Mouse (Mus musculus) urinary bladder, postnatal 4 days (tissue): ENCODE measurements around the gene Pdpk1.
"Not testable (repeated sequence)": the region's sequence is repeated elsewhere in the genome, so short reads cannot be mapped to it uniquely, and the experiment has no call there.

Experiments
- DNase-seq, 2 experiments: peaks; one replicate each; pipeline ENCODE4 v3.0.0; 2021 to 2022; ENCODE audit warnings: low spot score in 2 of 2

The Pdpk1 gene

DNA sequence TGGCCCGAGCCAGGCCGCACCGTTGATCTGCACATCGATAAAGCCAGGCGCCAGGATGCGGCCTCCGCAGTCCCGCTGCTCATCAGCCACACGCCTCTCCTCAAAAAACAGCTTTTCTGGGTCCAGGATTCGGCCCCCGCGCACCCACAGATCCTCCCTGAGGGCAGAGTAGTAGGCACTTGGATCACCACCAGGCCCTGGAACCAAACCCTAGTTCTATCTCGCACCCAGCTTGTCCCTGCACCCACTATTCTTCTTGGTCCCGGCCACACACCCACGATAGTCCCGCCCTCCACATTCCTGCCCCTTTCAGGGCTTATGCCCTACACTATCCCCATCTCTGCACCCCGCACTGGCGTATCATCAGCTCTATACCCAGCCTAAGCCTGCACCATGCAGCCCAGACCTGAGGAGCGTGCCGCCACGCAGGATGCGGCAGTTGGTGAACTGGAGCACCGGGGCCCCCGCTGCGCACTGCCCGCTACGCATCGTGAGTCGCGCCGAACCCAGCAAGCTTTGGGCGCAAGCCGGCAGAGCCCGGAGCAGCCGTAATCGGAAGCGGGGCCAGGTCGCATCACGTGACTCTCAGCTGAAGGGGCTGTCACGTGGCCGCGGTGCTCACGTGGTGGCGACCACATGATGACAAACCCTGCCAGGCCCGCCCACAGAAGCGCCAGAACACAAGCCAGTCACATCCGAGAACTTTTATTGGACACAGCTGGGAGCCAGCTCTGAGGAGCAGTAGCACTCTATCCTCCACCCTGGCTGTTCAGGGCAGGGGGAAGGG, 12.6 kb upstream of the Pdpk1 start, which contains the start of gene Amdhd2:
Gene Amdhd2, minus strand, starts transcription at position 591 of the 787 bp plus-strand sequence.
- peak; percentile 95 to 99 for DNase-seq

- DNase-seq, result no peak
These were observed 12.0 kb upstream of the Pdpk1 start for GRCm38 (mm10) chr17:24162584-24163175.

- DNase-seq, result no peak
These were observed 10.7 kb upstream of the Pdpk1 start for GRCm38 (mm10) chr17:24161466-24161865.

DNA sequence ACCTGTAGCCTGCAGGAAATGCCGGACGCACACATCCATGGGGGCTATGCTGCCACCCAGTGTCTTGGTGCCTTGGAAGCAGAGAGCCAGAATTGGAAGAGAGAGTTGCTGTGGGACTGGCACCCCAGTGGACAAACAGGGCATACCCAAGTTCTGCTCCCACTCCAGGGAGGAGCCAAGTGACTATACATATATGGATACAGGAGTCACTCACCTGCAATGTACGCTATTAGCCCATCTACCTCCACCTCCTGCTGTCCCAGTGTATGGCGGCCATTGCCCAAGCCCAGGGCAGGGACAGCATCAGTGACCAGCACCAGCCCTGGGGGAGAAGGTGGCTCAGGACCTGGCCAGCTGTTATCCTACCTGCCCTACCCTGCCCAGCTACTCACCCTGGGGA, 6.8 kb upstream of the Pdpk1 start:
- DNase-seq, result no peak

- DNase-seq, result no peak
These were observed 6.4 kb upstream of the Pdpk1 start for GRCm38 (mm10) chr17:24157121-24157520.

DNA sequence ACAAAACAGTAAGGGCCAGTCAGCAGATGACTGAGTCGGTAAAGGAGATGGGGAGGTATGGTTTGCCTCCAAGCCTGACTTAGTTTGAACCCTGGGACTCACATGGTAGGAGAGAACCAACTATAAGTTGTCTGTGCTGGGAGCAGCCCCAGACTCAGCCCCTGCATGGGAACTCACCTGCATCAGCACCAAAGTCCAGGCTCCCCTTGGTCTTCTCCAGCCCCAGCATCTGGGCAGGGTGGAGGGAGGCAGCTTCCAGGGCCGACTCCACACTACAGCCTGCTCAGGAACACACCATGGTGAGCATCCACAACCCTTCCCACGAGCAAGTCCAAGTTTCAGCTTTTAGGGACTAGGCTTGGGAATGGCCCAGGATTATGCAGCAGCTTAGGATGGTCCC, 5.7 kb upstream of the Pdpk1 start:
- DNase-seq, result no peak

DNA sequence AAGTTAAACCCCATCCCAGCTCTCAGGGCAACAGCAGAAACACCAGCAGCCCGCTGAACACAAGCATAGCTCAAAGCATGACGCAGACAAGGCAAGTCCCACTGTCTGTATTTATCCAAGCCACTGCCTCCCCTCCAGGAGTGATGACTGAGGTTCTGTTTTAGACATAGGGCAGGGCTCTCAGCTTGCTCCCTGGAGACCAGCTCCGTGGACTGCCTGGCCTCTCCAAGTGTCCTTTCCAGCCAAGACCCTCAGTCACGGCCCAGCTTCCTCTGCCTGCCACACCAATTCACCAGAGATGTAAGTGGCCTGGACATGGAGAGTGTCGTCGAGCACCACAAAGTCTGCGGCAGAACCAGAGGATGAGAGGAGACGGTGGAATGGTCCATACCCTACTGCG, 5.0 kb upstream of the Pdpk1 start:
- no peak for DNase-seq

DNA sequence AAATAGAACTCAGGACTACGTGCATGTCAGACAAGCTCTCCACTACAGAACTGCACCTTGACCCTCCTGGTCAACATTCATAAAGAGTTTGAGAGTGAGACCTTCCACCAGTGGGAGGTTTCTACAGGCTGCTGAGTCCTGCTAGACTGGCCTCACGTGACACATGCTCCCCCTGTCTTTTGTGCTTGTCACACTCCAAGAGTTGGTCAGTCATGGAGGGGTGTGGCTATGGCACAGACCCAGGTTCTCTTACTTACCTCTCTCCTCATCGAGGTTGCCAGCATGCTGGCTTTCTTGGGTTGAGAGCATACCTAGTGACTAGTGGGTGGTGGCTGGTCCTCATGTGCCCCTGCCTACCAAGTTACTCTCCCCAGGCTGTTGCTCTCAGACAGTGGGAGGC, 3.7 kb upstream of the Pdpk1 start:
- DNase-seq, result no peak

DNA sequence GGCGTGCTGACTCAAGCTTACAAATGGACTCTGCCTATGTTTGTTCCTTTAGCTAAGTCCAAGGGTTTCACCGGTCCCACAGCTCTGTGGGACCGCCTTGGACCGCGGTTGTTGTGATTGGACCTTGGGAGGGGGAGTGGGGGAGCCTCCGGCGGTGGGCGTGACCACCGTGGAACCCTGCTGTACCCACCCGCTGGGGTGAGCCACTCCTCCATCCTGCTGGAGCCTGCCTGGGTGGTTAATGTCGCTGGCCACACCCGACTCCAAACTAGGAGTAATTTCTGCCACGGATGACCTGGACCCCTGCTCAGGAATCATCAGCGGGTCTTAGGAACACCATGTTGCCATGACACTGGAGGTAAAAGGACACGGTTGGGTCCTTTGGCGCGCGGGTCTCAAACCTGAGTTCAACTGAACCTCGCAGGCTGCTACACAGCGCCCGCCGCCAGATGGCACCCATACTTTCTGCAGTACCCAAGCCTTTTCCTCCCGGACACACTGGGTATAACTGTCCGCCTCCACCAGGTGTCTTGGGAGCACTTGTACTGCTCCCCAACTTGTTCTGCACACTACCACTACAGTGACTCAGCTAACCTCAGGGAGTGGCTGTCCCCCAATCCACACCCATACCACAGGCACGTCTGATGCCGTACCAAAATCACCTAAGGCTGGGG, 1.3 kb upstream of the Pdpk1 start:
- peak; percentile 68 to 84 for DNase-seq

DNA sequence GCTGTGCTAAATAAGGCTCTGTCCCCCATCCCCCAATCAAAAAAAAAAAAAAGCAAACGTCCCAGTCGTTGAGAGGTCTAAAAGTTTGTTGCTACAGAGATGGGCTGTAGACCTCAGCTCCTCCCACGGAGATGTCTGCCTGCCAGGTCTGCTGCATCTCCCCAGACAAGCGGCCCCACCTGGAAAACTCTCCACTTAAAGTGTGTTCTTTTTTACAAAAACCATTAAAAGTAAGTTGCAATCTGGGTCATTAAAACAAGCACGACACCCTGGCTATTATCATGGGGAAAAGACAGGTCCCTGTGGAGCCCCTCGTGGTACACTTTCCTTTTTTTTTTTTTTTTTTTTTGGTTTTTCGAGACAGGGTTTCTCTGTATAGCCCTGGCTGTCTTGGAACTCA, 658 bp upstream of the Pdpk1 start:
- no peak for DNase-seq

- no peak for DNase-seq
These were observed 1.3 kb downstream of the Pdpk1 start for GRCm38 (mm10) chr17:24149421-24149820.

GRCm38 (mm10) chr17:24142897-24143296, 7.8 kb downstream of the Pdpk1 start:
- DNase-seq, result no peak

GRCm38 (mm10) chr17:24141425-24141920, 9.3 kb downstream of the Pdpk1 start:
- peak; percentile 97 for DNase-seq

- no peak for DNase-seq
These were observed 9.8 kb downstream of the Pdpk1 start for GRCm38 (mm10) chr17:24140845-24141424.

- no peak for DNase-seq
These were observed 10.8 kb downstream of the Pdpk1 start for GRCm38 (mm10) chr17:24139968-24140367.

GRCm38 (mm10) chr17:24139256-24139655, 11.5 kb downstream of the Pdpk1 start:
- no peak for DNase-seq

- DNase-seq, result no peak
These were observed 13.4 kb downstream of the Pdpk1 start for GRCm38 (mm10) chr17:24137226-24137880.

DNA sequence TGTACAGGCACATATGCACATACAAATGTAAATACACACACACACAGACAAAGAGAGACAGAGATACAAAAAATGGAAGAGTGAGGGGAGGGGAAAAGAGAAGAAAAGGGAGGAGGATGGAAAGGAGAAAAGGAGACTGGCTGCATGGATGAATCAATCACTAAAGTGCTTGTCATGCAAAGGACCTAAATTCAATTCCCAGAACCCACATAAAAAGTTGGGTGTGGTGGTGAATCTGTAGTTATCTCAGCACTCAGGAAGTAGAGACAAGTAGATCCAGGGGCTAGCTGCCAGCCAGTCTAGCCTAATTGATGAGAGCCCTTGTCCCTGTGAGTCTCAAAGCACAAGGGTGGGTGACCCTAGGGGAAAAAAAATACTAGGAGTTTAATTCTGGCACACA, 16.7 kb downstream of the Pdpk1 start:
- DNase-seq, result no peak

- DNase-seq, result not testable (repeated sequence)
These were observed 17.8 kb downstream of the Pdpk1 start for GRCm38 (mm10) chr17:24132919-24133318.

DNA sequence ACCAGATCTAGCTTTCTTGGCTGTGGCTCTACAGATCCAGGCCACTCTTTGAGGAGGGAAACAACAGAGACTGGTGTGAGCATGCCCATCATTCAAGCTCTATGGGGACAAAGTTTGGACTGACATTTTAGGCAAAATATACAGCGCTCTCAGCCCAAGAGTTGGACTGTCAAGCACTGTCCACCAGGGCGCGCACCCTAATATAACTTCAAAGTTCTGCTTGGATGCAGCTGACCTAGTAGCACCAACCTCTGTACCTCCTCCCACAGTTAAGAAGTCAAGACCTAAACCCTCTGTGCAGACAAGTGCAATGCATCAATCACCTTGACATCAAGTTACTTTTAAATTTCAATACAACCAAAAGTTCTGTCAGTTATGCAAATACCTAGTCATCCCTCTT, 19.2 kb downstream of the Pdpk1 start:
- no peak for DNase-seq

DNA sequence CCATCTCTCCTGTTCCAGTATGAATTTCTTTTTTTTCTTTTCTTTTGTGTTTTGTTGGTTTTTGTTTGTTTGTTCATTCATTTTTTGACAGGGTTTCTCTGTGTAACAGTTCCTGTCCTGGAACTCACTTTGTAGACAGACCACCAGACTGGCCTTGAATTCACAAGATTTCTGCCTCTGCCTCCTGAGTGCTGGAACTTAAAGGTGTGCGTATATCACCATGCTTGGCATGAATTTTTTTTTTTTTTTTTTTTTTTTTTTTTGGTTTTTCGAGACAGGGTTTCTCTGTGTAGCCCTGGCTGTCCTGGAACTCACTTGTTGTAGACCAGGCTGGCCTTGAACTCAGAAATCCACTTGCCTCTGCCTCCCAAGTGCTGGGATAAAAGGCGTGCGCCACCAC, 21.5 kb downstream of the Pdpk1 start:
- not testable (repeated sequence) for DNase-seq

- no peak for DNase-seq
These were observed 23.1 kb downstream of the Pdpk1 start for GRCm38 (mm10) chr17:24127592-24127991.
